Mouse (Mus musculus) kidney, embryonic 16.5 days (tissue): ENCODE measurements around the gene Ccsap. TPM values are rescaled to one million over a fixed set of nuclear protein-coding genes. Genes with fewer than 3 reads are reported as not detected.
A peak's percentile ranks its signal among the peaks of the same experiment; 100 is the strongest.
"Not testable (repeated sequence)": the region's sequence is repeated elsewhere in the genome, so short reads cannot be mapped to it uniquely, and the experiment has no call there.

Experiments
- ATAC-seq: fragments of 200-750 bp; cut with Nextera tagmentation; 2 replicates; pipeline ENCODE4 v1.8.0; 2017; ENCODE audit warnings: moderate TSS enrichment; ENCODE audit not compliant: low FRiP score, low TSS enrichment
- H3K27ac ChIP-seq: fragments of 300-500 bp; sonication (generic); 2 replicates; pipeline ENCODE4 v1.5.1; 2014; ENCODE audit warnings: low read length
- H3K27me3 ChIP-seq: fragments of 300-500 bp; sonication (generic); 2 replicates; pipeline ENCODE4 v1.6.1; 2014; ENCODE audit warnings: low read length, control low read depth, mixed read lengths; ENCODE audit not compliant: insufficient read depth
- H3K36me3 ChIP-seq: fragments of 300-500 bp; sonication (generic); 2 replicates; pipeline ENCODE4 v1.6.1; 2014; ENCODE audit warnings: low read length, control low read depth, mixed read lengths; ENCODE audit not compliant: insufficient read depth
- H3K4me1 ChIP-seq: fragments of 300-500 bp; sonication (generic); 2 replicates; pipeline ENCODE4 v1.6.1; 2014; ENCODE audit warnings: low read length, control low read depth, mixed read lengths; ENCODE audit not compliant: insufficient read depth
- H3K4me2 ChIP-seq: fragments of 300-500 bp; sonication (generic); replicated peaks from 2 replicates; pipeline ENCODE4 v1.6.1; 2014; ENCODE audit warnings: low read depth, low read length
- H3K4me3 ChIP-seq: fragments of 300-500 bp; sonication (generic); 2 replicates; pipeline ENCODE4 v1.5.1; 2014; ENCODE audit warnings: mild to moderate bottlenecking, low read length
- H3K9ac ChIP-seq: fragments of 300-500 bp; sonication (generic); replicated peaks from 2 replicates; pipeline ENCODE4 v1.6.1; 2014; ENCODE audit warnings: low read length
- H3K9me3 ChIP-seq: fragments of 300-500 bp; sonication (generic); 2 replicates; pipeline ENCODE4 v1.6.1; 2016; ENCODE audit warnings: low read length, control low read depth
- WGBS: fragments of 180-500 bp; shearing (Covaris S2); extraction: QIAGEN DNeasy Blood & Tissue Kit; methylation state at CpG from one replicate; pipeline ENCODE4 v1.1.7; 2014; 5-methylcytosine and 5-hydroxymethylcytosine counted together
- polyA plus RNA-seq: library from polyadenylated mRNA; unstranded; fragments of >200 nt; fragmentation: Nextera tagmentation; extraction: Ambion mirVana; gene quantifications from 2 replicates; pipeline ENCODE4 v1.2.1, GENCODE M21; 2015

The Ccsap gene
- polyA plus RNA-seq, 1 experiment from 2014 or later = 2.9 TPM

DNA sequence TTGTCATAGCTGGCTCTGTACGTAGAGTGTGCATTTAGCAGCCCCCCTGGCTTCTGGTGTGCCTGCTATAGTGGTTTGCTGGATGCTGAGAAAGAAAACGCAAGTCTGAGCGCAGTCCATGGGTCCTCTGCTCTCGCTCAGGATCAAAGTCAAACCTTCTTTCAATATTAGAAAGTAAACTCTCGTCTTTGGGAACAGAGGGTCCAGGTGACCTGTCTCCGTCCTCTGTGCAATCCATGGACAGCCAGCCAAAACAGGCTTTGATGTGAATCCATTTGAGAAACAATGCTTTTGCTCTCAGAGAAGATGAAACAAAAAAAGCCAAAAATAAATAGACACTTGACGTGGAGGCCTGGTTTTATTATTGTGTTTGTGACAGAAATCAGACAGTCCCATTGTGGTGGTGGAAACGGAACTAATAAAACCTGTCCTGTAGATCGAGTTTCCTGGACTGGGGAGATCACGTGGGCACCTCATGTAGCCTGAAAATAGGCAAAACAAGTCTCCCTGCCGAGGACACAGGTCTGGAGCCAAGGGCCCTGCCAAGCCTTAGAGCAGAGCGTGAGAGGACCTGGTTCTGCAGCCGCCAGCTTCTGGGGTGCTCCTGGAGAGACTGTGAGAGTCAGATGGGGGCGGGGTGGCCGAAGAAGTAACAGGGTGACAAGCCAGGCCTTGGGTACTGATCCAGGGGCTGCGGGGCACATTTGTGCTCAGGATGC, 46.7 kb downstream of the Ccsap start:
- no peak overlapping the region for H3K9ac ChIP-seq
- H3K36me3 ChIP-seq = peaks cover 5% of the 10 kb centered on the region; the same call in 1 of the 2 replicates
- 62% methylated on average over 16 of the region's 16 CpGs for WGBS
- H3K4me1 ChIP-seq = peaks cover 4% of the 10 kb centered on the region; the same call in 1 of the 2 replicates
- ATAC-seq = no peak
- no peak overlapping the region for H3K4me3 ChIP-seq
- H3K27me3 ChIP-seq = no peaks in the 10 kb centered on the region
- no peaks in the 10 kb centered on the region for H3K9me3 ChIP-seq
- H3K4me2 ChIP-seq = no peak overlapping the region
- H3K27ac ChIP-seq = no peak overlapping the region

- ATAC-seq = no peak
- Histone ChIP-seq H3K9me3 (no peaks in the 10 kb centered on the region), H3K4me3 (no peak overlapping the region), H3K27me3 (no peaks in the 10 kb centered on the region), H3K9ac (no peak overlapping the region), H3K4me1 (peaks cover 10% of the 10 kb centered on the region), H3K27ac (no peak overlapping the region), H3K4me2 (no peak overlapping the region), H3K36me3 (peaks cover 5% of the 10 kb centered on the region; the same call in 1 of the 2 replicates)
- WGBS = 86% methylated on average over 5 of the region's 5 CpGs
Measured at GRCm38 (mm10) chr8:123812227-123812626, 47.8 kb downstream of the Ccsap start.

DNA sequence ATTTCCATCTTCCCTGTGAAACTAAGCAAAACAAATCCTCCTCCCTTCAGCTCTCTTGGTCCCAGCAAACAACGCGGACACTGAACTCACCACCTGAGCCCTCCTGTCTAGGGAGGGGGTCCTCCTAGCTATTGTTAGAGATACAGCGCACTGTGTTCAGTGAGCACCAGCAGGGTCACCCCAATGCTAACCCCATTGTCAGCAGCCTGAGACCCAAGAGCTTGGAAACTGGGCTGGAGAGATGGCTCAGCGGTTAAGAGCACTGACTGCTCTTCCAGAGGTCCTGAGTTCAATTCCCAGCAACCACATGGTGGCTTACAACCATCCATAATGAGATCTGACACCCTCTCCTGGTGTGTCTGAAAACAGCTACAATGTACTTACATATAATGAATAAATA, 50.7 kb downstream of the Ccsap start:
- H3K36me3 ChIP-seq, H3K27me3 ChIP-seq, H3K27ac ChIP-seq, H3K4me2 ChIP-seq, H3K9me3 ChIP-seq, H3K9ac ChIP-seq, H3K4me3 ChIP-seq, ATAC-seq: not testable (repeated sequence)
- H3K4me1 ChIP-seq = peaks cover 26% of the 10 kb centered on the region
- WGBS = 92% methylated on average over 4 of the region's 4 CpGs

DNA sequence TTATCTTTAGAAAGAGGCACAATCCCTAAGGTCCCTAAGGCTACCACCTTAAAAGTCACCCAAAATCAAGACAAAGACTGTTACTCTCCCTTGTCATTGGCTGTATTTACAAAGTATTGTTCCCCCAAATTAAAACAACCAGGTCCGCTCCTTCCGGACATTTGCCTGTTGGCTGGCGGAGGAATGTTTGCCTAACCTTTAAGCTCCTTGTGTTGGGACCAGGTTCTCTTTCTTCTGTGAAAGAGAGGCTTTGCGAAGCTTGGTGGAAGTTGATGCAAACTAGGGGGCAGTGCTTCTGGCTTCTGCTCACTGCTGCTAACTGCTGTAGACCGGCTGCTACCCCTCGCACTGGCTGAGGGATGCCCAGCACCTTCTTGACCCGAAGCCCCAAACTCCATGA, 51.3 kb downstream of the Ccsap start:
- no peak overlapping the region for H3K27ac ChIP-seq
- H3K4me3 ChIP-seq = no peak overlapping the region
- no peaks in the 10 kb centered on the region for H3K27me3 ChIP-seq
- peaks cover 28% of the 10 kb centered on the region for H3K4me1 ChIP-seq
- H3K9me3 ChIP-seq = no peaks in the 10 kb centered on the region
- no peak for ATAC-seq
- no peaks in the 10 kb centered on the region for H3K36me3 ChIP-seq
- WGBS = 81% methylated on average over 7 of the region's 7 CpGs
- no peak overlapping the region for H3K9ac ChIP-seq
- no peak overlapping the region for H3K4me2 ChIP-seq

DNA sequence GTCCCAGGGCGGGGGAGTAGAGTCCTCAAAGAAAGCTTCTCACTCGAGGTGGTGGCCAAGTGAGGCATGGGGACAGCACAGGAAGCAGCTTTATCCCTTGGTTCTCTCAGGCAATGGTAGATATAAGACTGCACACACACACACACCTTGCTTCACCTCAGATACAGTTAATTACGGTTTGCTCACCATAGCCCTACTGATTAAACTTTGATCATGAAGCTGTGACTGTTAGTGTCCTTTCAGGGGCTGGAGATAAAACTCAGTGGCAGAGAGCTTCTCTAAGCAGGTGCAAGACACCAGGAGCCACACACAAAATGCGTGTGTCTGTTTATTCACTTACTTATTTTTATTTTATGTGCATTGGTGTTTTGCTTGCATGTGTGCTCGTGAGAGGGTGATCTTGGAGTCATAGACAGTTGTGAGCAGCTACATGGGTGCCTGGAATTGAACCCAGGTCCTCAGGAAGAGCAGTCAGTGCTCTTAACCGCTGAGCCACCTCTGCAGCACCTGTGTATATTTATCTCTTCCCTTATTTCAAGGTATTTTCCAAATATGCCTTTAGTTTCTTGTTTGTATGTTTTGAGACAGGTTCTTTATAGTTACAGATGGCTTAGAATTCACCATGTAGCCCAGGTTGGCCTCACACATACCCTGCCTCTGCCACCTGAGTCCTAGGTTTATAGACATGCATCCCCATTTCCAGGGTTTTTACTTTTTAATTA, 52.0 kb downstream of the Ccsap start:
- H3K9ac ChIP-seq = no peak overlapping the region
- H3K27me3 ChIP-seq = no peaks in the 10 kb centered on the region
- no peak overlapping the region for H3K27ac ChIP-seq
- H3K36me3 ChIP-seq = no peaks in the 10 kb centered on the region
- ATAC-seq = no peak
- H3K4me3 ChIP-seq = no peak overlapping the region
- H3K4me2 ChIP-seq = peak overlapping the region; percentile 92; the same call in 1 of the 2 replicates
- H3K9me3 ChIP-seq = no peaks in the 10 kb centered on the region
- 71% methylated on average over 6 of the region's 6 CpGs for WGBS
- H3K4me1 ChIP-seq = peaks cover 25% of the 10 kb centered on the region

GRCm38 (mm10) chr8:123807024-123807431, 53.0 kb downstream of the Ccsap start:
- H3K9me3 ChIP-seq = no peaks in the 10 kb centered on the region
- peak overlapping the region; percentile 80; the same call in 1 of the 2 replicates for H3K27ac ChIP-seq
- H3K9ac ChIP-seq = peak overlapping the region; percentile 43
- H3K4me1 ChIP-seq = peaks cover 25% of the 10 kb centered on the region
- no peaks in the 10 kb centered on the region for H3K27me3 ChIP-seq
- peak overlapping the region; percentile 92 for H3K4me2 ChIP-seq
- peak overlapping the region; percentile 98 for H3K4me3 ChIP-seq
- H3K36me3 ChIP-seq = no peaks in the 10 kb centered on the region
- ATAC-seq = peak; percentile 47
- 7% methylated on average over 14 of the region's 14 CpGs for WGBS

DNA sequence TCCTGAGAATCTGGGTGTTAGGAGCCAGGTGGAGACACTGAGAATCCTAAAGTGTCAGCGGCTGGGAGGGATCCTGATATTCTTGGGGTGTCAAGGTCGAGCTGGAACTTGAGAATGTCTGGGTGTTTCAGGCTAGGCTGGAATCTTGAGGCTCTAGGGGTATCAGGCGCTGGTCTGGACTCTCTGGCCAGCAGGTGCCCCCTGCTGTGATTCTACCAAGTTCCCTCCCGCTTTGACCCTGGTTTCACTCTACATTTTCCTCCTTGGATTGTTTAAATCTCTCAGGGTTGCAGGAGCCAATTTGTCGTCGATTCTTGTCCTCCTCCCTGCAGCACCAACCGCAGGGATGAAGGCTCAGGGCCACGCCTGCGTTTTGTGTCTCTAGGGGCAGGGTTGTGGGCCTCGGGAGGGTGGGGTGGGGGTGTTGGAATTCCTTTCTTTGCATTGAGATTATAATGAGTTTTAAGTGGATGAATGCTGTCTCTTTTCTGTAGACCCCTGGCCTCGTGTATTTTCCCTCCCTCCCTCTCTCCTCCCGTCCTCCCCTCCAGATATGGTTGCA, 53.6 kb downstream of the Ccsap start:
- Histone ChIP-seq H3K27ac (peak overlapping the region; percentile 80), H3K4me2 (peak overlapping the region; percentile 92), H3K4me3 (peak overlapping the region; percentile 98), H3K4me1 (peaks cover 25% of the 10 kb centered on the region), H3K9ac (peak overlapping the region; percentile 90), H3K36me3 (no peaks in the 10 kb centered on the region), H3K9me3 (no peaks in the 10 kb centered on the region), H3K27me3 (no peaks in the 10 kb centered on the region)
- ATAC-seq = no peak
- WGBS = 3% methylated on average over 12 of the region's 12 CpGs

GRCm38 (mm10) chr8:123805718-123806373, 54.2 kb downstream of the Ccsap start, which contains the start of gene Rab4a:
Gene Rab4a (plus strand): TSS chr8:123805985.
- ATAC-seq = peak; percentile 96
- H3K4me1 ChIP-seq = peaks cover 25% of the 10 kb centered on the region
- under 1% methylated on average over 36 of the region's 48 CpGs for WGBS
- H3K27me3 ChIP-seq = no peaks in the 10 kb centered on the region
- H3K9ac ChIP-seq = peak within 1 kb of the TSS; percentile 90
- H3K9me3 ChIP-seq = no peaks in the 10 kb centered on the region
- H3K4me2 ChIP-seq = peak within 1 kb of the TSS; percentile 92
- H3K36me3 ChIP-seq = no peaks in the 10 kb centered on the region
- H3K4me3 ChIP-seq = peak within 1 kb of the TSS; percentile 98
- H3K27ac ChIP-seq = peak within 1 kb of the TSS; percentile 80

GRCm38 (mm10) chr8:123805209-123805717, 54.7 kb downstream of the Ccsap start:
- peak overlapping the region; percentile 92 for H3K4me2 ChIP-seq
- H3K9ac ChIP-seq = peak overlapping the region; percentile 90
- no peak; the same call in 1 of the 2 replicates for ATAC-seq
- peak overlapping the region; percentile 98 for H3K4me3 ChIP-seq
- H3K27ac ChIP-seq = peak overlapping the region; percentile 50; the same call in 1 of the 2 replicates
- H3K9me3 ChIP-seq = no peaks in the 10 kb centered on the region
- H3K4me1 ChIP-seq = peaks cover 25% of the 10 kb centered on the region
- no peaks in the 10 kb centered on the region for H3K36me3 ChIP-seq
- 19% methylated on average over 15 of the region's 15 CpGs for WGBS
- no peaks in the 10 kb centered on the region for H3K27me3 ChIP-seq
